Mouse (Mus musculus) embryonic facial prominence, embryonic 14.5 days (tissue): Measurements from ENCODE around the gene Ifnar2. TPM values are rescaled to one million over a fixed set of nuclear protein-coding genes. Genes with fewer than 3 reads are reported as not detected.

Experiments
- ATAC-seq: fragments of 200-750 bp; cut with Nextera tagmentation; 2 replicates; pipeline ENCODE4 v1.8.0; 2017; ENCODE audit warnings: low read depth, moderate number of reproducible peaks, moderate TSS enrichment
- DNase-seq: peaks from one replicate; pipeline ENCODE4 v3.0.0-alpha.2; 2015; ENCODE audit warnings: low spot score
- H3K27ac ChIP-seq: fragments of 300-500 bp; sonication (generic); replicated peaks from 2 replicates; pipeline ENCODE4 v1.5.1; 2014; ENCODE audit warnings: low read depth, mild to moderate bottlenecking, low read length, moderate library complexity
- H3K27me3 ChIP-seq: fragments of 300-500 bp; sonication (generic); replicated peaks from 2 replicates; pipeline ENCODE4 v1.6.1; 2014; ENCODE audit warnings: low read length; ENCODE audit not compliant: control insufficient read depth, insufficient read depth
- H3K36me3 ChIP-seq: fragments of 300-500 bp; sonication (generic); 2 replicates; pipeline ENCODE4 v1.6.1; 2014; ENCODE audit warnings: low read length, mixed read lengths; ENCODE audit not compliant: control insufficient read depth, insufficient read depth
- H3K4me1 ChIP-seq: fragments of 300-500 bp; sonication (generic); 2 replicates; pipeline ENCODE4 v1.6.1; 2014; ENCODE audit warnings: antibody characterized with exemption, low read length; ENCODE audit not compliant: control insufficient read depth, insufficient read depth
- H3K4me2 ChIP-seq: fragments of 300-500 bp; sonication (generic); 2 replicates; pipeline ENCODE4 v1.6.1; 2014; ENCODE audit warnings: low read depth, mild to moderate bottlenecking, low read length, moderate library complexity, mixed read lengths
- H3K4me3 ChIP-seq: fragments of 300-500 bp; sonication (generic); 2 replicates; pipeline ENCODE4 v1.5.1; 2014; ENCODE audit warnings: low read depth, mild to moderate bottlenecking, low read length
- H3K9ac ChIP-seq: fragments of 300-500 bp; sonication (generic); 2 replicates; pipeline ENCODE4 v1.6.1; 2014; ENCODE audit warnings: low read depth, mild to moderate bottlenecking, low read length, moderate library complexity, mixed read lengths
- H3K9me3 ChIP-seq: fragments of 300-500 bp; sonication (generic); 2 replicates; pipeline ENCODE4 v1.6.1; 2016; ENCODE audit warnings: low read length; ENCODE audit not compliant: control insufficient read depth
- WGBS: fragments of 180-500 bp; shearing (Covaris S2); extraction: QIAGEN DNeasy Blood & Tissue Kit; methylation state at CpG from one replicate; pipeline ENCODE4 v1.1.7; 2014; 5-methylcytosine and 5-hydroxymethylcytosine counted together
- polyA plus RNA-seq: library from polyadenylated mRNA; unstranded; fragments of >200 nt; fragmentation: Nextera tagmentation; extraction: Ambion mirVana; gene quantifications from 2 replicates; pipeline ENCODE4 v1.2.1, GENCODE M21; 2014

Gene Ifnar2
- polyA plus RNA-seq, 1 experiment from 2014 or later = 67.7 TPM

DNA sequence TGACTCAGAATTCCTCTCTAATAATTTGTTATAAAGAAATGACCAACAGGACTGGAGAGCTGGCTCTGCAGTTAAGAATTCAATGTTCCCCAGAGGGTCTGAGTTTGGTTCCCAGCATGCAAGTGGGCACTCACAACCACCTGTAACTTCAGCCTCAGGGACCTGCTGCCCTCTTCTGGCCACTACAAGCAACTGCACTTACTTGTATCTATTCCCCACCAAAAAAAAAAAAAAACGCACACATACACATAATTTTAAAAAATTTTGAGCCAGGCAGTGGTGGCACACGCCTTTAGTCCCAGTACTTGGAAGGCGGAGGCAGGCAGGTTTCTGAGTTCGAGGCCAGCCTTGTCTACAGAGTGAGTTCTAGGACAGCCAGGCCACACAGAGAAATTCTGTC is 17.5 kb downstream of the Ifnar2 start:
- Histone ChIP-seq H3K4me3 (no peak overlapping the region), H3K4me1 (no peaks in the 10 kb centered on the region), H3K9me3 (no peaks in the 10 kb centered on the region), H3K36me3 (peaks cover 84% of the 10 kb centered on the region), H3K27ac (no peak overlapping the region), H3K4me2 (no peak overlapping the region), H3K9ac (no peak overlapping the region), H3K27me3 (no peaks in the 10 kb centered on the region)
- DNase-seq (no peak), ATAC-seq (no peak)
- WGBS = 84% methylated on average over 4 of the region's 4 CpGs

DNA sequence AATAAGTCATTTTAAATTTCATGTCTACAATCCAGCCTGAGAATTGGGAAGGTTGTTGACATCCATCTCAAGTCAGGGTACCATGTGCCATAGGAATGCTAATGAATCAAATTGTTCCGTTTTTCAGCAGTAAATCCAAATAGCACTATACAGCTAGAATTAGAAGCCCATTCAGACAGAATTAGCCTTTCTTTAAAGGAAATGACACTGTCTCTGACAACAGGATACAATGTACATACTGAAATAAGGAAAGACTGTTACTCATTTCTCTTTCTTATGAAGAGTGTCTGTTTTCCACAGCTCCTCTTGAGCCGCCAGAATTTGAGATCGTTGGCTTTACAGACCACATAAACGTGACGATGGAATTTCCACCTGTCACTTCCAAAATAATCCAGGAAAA is 18.8 kb downstream of the Ifnar2 start, which contains the start of gene Gm21970:
Gene Gm21970, plus strand, starts transcription at position 301 of the 400 bp plus-strand sequence.
- Histone ChIP-seq H3K4me1 (no peaks in the 10 kb centered on the region), H3K27me3 (no peaks in the 10 kb centered on the region), H3K4me3 (no peak within 1 kb of the TSS), H3K9me3 (no peaks in the 10 kb centered on the region), H3K36me3 (peaks cover 90% of the 10 kb centered on the region), H3K27ac (no peak within 1 kb of the TSS), H3K4me2 (no peak within 1 kb of the TSS), H3K9ac (no peak within 1 kb of the TSS)
- WGBS = 82% methylated on average over 5 of the region's 5 CpGs
- no peak for ATAC-seq
- no peak for DNase-seq

DNA sequence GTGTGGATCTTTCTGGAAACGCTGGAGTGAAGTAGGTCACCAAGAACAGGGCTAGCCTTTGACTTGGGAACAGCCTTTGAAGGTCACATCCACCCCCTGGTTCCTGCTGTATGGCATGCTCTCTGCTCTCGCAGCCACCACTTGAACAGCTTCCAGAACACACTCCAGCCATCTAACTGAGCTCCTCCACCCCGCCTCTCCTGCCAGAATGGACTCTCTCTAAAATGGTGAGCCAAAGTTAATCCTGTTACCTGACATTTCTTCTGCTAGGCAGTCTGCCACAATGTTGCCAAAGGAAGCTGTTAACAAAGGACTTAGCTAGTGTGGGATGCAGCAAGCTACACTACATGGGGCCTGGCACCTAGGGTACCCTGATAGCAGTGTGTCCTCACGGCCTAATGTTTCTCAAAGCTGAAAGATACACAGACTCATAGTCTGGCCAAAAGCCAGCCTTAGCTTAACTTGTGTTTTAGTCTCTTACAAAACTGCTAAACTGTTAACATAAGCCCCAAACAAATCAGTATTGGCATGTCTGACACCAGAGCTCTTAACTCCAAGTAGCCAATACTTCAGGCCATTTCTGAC is 22.3 kb downstream of the Ifnar2 start:
- peaks cover 74% of the 10 kb centered on the region for H3K36me3 ChIP-seq
- H3K4me3 ChIP-seq = no peak overlapping the region
- H3K9me3 ChIP-seq = no peaks in the 10 kb centered on the region
- DNase-seq (no peak), ATAC-seq (no peak)
- WGBS = 73% methylated on average over 4 of the region's 4 CpGs
- H3K27me3 ChIP-seq = no peaks in the 10 kb centered on the region
- no peaks in the 10 kb centered on the region for H3K4me1 ChIP-seq
- no peak overlapping the region for H3K9ac ChIP-seq
- H3K4me2 ChIP-seq = no peak overlapping the region
- H3K27ac ChIP-seq = no peak overlapping the region

DNA sequence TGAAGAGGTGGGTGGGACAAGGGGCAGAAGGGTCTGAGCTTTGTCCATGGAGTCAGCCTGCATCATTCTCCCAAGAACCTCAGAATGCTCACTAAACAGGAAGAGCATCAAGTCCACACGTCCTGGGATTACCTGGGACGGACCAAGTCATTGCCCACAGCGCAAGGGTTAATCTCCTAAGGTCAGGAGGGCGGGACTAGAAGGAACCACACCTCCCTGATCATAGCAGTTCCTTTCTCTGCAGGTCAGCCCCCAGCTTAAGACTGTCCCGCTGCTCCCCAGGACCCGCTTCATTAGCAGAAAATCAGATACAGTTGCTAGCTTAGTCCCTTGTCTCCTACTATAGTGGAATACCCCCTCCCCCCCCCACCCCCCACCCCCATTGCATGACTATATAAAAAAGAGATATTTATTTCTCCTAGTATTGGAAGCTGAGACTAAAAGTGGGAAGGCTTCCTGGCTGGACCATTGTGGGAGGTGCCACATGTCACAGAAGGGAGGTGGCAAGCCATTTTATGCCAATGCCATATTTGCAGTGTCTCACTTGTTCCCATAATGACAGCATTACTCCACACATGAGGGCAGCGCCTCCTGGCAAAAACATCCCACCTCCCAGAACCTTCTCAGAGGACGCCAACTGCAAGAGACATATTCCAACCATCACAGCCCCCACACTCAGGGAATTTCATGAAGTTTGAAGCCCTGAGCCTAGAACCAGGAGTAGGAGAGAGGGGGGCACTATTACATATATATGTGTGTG is 23.2 kb downstream of the Ifnar2 start:
- WGBS = 58% methylated on average over 8 of the region's 8 CpGs

DNA sequence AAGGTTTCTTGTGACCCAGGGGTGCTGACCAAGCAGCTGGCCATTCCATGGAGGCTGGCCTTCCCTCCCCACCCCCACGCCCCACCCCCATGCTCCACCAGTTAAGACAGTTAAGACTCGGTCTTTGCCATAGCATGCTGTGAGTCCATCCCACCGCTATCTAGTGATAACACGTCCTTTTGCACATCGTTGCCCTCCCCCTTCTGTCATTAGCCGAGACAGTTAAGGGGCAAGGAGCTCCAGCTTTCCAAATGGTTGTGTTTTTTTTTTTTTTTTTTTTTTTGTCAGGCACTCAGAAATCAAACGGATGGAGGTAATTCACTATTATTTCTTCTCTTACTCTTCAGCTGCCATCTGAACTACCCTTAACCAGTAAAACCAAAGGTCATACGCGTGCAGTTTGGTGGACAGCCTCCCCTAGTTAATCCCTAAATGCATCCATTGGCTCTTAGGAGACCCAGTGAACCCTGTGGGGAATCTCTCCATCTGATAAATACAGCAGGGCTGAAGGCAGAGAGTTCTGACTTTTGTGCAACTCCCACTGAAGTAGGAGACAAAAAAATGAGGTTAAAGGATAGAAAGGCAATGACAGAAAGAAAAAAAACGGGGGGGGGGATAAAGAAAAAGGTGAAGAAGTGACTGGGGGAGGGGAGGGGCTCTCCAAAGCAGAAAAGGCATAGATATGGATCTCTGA is 24.4 kb downstream of the Ifnar2 start:
- H3K9ac ChIP-seq = no peak overlapping the region
- H3K9me3 ChIP-seq = no peaks in the 10 kb centered on the region
- no peak overlapping the region for H3K27ac ChIP-seq
- no peak overlapping the region for H3K4me3 ChIP-seq
- ATAC-seq (no peak), DNase-seq (no peak)
- no peak overlapping the region for H3K4me2 ChIP-seq
- peaks cover 57% of the 10 kb centered on the region for H3K36me3 ChIP-seq
- WGBS = 76% methylated on average over 10 of the region's 10 CpGs
- H3K4me1 ChIP-seq = 0 out of 2 replicates have a peak, but pooled peaks cover 4% of the 10 kb centered on the region
- H3K27me3 ChIP-seq = no peaks in the 10 kb centered on the region

More for the DNA sequence above, 23.2 kb downstream of the Ifnar2 start:
- Histone ChIP-seq H3K4me3 (no peak overlapping the region), H3K4me1 (no peaks in the 10 kb centered on the region), H3K27ac (no peak overlapping the region), H3K27me3 (no peaks in the 10 kb centered on the region), H3K36me3 (peaks cover 66% of the 10 kb centered on the region), H3K9me3 (no peaks in the 10 kb centered on the region), H3K4me2 (no peak overlapping the region), H3K9ac (no peak overlapping the region)
- DNase-seq (no peak), ATAC-seq (no peak)

DNA sequence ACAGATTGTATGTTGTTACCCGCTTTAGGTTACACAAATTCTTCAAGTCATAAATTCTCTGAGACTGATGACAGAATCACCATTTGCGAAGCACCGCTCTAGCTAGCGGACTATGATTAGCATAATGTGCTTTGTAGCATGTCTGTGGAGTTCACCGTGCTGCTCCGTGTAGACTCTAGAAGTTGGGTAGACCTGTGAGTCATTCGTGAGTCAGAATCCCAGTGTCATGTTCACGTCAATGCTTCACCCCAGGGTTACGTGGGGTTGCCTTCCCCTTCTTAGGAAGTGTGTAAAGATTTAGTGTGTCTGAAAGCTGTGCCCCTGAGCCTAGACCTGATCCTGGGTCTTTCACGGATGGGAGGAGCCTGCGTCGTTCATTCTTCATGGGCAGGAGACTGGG is 25.4 kb downstream of the Ifnar2 start:
- H3K9ac ChIP-seq = no peak overlapping the region
- H3K9me3 ChIP-seq = no peaks in the 10 kb centered on the region
- no peak overlapping the region for H3K4me3 ChIP-seq
- peaks cover 51% of the 10 kb centered on the region for H3K36me3 ChIP-seq
- DNase-seq = no peak
- H3K27me3 ChIP-seq = no peaks in the 10 kb centered on the region
- H3K4me1 ChIP-seq = 0 out of 2 replicates have a peak, but pooled peaks cover 9% of the 10 kb centered on the region
- no peak overlapping the region for H3K4me2 ChIP-seq
- no peak for ATAC-seq
- 90% methylated on average over 12 of the region's 12 CpGs for WGBS
- H3K27ac ChIP-seq = no peak overlapping the region

DNA sequence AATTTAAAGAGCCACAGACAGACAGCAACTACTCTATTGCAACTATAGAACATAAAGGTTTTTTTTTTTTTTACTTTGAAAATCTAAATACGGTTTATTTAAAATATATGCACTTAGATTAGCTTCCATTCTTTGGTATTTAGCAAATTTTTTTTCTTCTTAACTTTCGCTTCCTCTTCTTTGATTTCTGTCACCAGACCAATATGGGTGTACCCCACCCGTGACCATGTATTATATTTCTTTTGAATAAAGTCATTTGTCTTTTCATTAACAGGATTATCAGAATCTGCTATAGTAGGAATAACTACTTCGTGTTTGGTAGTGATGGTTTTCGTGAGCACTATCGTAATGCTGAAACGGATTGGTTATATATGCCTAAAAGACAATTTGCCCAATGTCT is 26.4 kb downstream of the Ifnar2 start:
- H3K4me1 ChIP-seq = 0 out of 2 replicates have a peak, but pooled peaks cover 9% of the 10 kb centered on the region
- no peak overlapping the region for H3K27ac ChIP-seq
- ATAC-seq (no peak), DNase-seq (no peak)
- H3K9me3 ChIP-seq = no peaks in the 10 kb centered on the region
- H3K4me2 ChIP-seq = no peak overlapping the region
- H3K36me3 ChIP-seq = peaks cover 48% of the 10 kb centered on the region
- H3K4me3 ChIP-seq = no peak overlapping the region
- H3K27me3 ChIP-seq = no peaks in the 10 kb centered on the region
- no peak overlapping the region for H3K9ac ChIP-seq
- WGBS = 91% methylated on average over 7 of the region's 7 CpGs

DNA sequence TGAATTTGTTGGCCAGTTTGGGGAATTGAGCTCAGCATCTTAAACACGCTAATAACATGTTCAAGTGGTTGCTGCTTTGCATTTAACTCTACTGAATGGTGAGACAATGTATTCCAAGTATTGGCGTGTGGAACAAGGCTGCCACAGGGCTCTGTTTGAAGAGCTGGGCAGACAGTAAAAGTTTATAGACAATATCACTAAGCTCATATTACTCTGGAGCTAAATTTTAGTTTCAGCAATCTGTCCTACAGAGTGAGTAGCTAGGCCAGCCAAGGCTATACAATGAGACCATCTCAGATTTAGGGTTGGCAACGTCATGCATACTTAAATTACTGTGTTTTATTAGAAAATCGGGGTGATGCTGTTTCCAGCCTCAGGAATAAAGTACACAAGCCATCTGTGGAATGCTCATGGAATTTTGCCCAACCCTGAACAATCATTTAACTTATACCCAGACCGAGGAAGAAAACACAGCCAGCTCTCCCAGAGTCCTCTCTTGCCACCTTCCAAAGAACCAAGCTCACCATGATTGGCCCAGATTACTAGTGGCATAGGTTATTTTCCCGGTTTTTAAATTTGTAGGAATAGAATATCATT is 29.1 kb downstream of the Ifnar2 start:
- DNase-seq (peak; percentile 66), ATAC-seq (no peak)
- WGBS = 55% methylated on average over 6 of the region's 6 CpGs
- H3K4me1 ChIP-seq = peaks cover 11% of the 10 kb centered on the region
- no peak overlapping the region for H3K9ac ChIP-seq
- peak overlapping the region; percentile 53; the same call in 1 of the 2 replicates for H3K27ac ChIP-seq
- H3K27me3 ChIP-seq = no peaks in the 10 kb centered on the region
- no peak overlapping the region for H3K4me2 ChIP-seq
- H3K4me3 ChIP-seq = no peak overlapping the region
- H3K9me3 ChIP-seq = no peaks in the 10 kb centered on the region
- peaks cover 36% of the 10 kb centered on the region for H3K36me3 ChIP-seq
